Mouse (Mus musculus) spleen, postnatal 4 days (tissue): ENCODE results near the gene Rtn4r.

Experiments
- DNase-seq, 2 experiments: peaks; one replicate each; pipeline ENCODE4 v3.0.0; 2022; ENCODE audit warnings: low spot score in 2 of 2

Gene Rtn4r

GRCm38 (mm10) chr16:18127241-18127861, at the start of gene Rtn4r:
Gene Rtn4r, plus strand, starts transcription at chr16:18127642.
- DNase-seq, result peak; percentile 21 to 74

- no peak for DNase-seq
Observed at GRCm38 (mm10) chr16:18078314-18079015, 49.0 kb upstream of the Rtn4r start.

GRCm38 (mm10) chr16:18079300-18079699, 48.1 kb upstream of the Rtn4r start:
- no peak for DNase-seq

GRCm38 (mm10) chr16:18080171-18080570, 47.3 kb upstream of the Rtn4r start:
- DNase-seq, result no peak

GRCm38 (mm10) chr16:18081149-18081827, 46.2 kb upstream of the Rtn4r start:
- DNase-seq, result peak in 1 of 2 experiments; percentile 70

GRCm38 (mm10) chr16:18082291-18082690, 45.2 kb upstream of the Rtn4r start:
- DNase-seq, result no peak

GRCm38 (mm10) chr16:18083231-18083951, 44.1 kb upstream of the Rtn4r start:
- peak in 1 of 2 experiments; percentile 57 for DNase-seq

GRCm38 (mm10) chr16:18084262-18084661, 43.2 kb upstream of the Rtn4r start:
- no peak for DNase-seq

GRCm38 (mm10) chr16:18087101-18087500, 40.3 kb upstream of the Rtn4r start:
- DNase-seq, result no peak

- DNase-seq, result no peak
Observed at GRCm38 (mm10) chr16:18096348-18096747, 31.1 kb upstream of the Rtn4r start.

- DNase-seq, result no peak
Observed at GRCm38 (mm10) chr16:18102816-18103215, 24.6 kb upstream of the Rtn4r start.

GRCm38 (mm10) chr16:18103366-18103765, 24.1 kb upstream of the Rtn4r start:
- no peak for DNase-seq

- DNase-seq, result no peak
Observed at GRCm38 (mm10) chr16:18103808-18104207, 23.6 kb upstream of the Rtn4r start.

GRCm38 (mm10) chr16:18108221-18108966, 19.0 kb upstream of the Rtn4r start:
- peak in 1 of 2 experiments; percentile 43 for DNase-seq

GRCm38 (mm10) chr16:18111042-18111441, 16.4 kb upstream of the Rtn4r start:
- no peak for DNase-seq

- DNase-seq, result no peak
Observed at GRCm38 (mm10) chr16:18116467-18116866, 11.0 kb upstream of the Rtn4r start.

- DNase-seq, result no peak
Observed at GRCm38 (mm10) chr16:18118285-18118684, 9.2 kb upstream of the Rtn4r start.

- DNase-seq, result peak in 1 of 2 experiments; percentile 30
Observed at GRCm38 (mm10) chr16:18119031-18119730, 8.3 kb upstream of the Rtn4r start.

- DNase-seq, result no peak
Observed at GRCm38 (mm10) chr16:18122740-18123139, 4.7 kb upstream of the Rtn4r start.

- DNase-seq, result no peak
Observed at GRCm38 (mm10) chr16:18123471-18123870, 4.0 kb upstream of the Rtn4r start.

GRCm38 (mm10) chr16:18124040-18124439, 3.4 kb upstream of the Rtn4r start:
- DNase-seq, result no peak
